37 mouse cellular contexts compared by ENCODE assay signal in the genomic region with DNA sequence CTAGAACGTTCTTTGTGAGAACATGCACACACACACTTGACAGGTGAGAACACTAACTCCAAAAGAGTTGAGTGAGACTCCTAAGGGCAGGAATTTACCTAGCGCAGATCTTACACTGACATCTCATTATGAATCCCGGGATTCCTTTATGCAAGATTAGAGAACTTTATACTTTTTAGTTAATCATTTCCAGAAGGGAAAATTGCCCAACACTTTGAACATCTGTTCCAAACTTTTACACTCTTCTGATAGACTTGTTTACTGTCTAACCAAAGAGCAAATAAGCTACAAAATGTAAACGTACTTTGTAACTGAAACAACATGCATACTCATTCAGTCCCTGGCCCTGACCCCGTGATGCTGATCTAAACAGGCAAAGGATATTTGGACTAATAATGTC. TPM values are rescaled to one million over a fixed set of nuclear protein-coding genes. Genes with fewer than 3 reads are reported as not detected.
DNase-seq lines count a peak whose midpoint lies in the region; ATAC-seq and TF ChIP-seq lines count a peak whose summit lies in the region.
"Had no signal": no experiment of that assay in that cellular context is flagged by ENCODE, and none has a peak within 500 bp of the region (broad histone marks: within the 10 kb centered on the region; RNA-seq: fewer than 3 reads in every experiment).

No protein-coding gene starts in this region.

- POLR2A ChIA-PET in Patski (lab: Charles Lee), result no interaction called here

- H3K36me3 ChIP-seq in kidney, adult 2 months (ENCODE audit: control insufficient read depth, insufficient read depth, low read length), result no peaks in the 10 kb centered on the region
- H3K36me3 ChIP-seq in intestine, embryonic 15.5 days, result no peaks in the 10 kb centered on the region
- no peaks in the 10 kb centered on the region for H3K36me3 ChIP-seq in liver, embryonic 15.5 days (replicated peaks)
- H3K36me3 ChIP-seq: embryonic facial prominence, embryonic 12.5 days; forebrain, embryonic 10.5 days; forebrain, embryonic 15.5 days; heart, embryonic 13.5 days; midbrain, embryonic 12.5 days; neural tube, embryonic 12.5 days; stomach, embryonic 15.5 days had no signal

- H3K9ac ChIP-seq in intestine, embryonic 15.5 days, result no peak overlapping the region
- H3K9ac ChIP-seq in liver, embryonic 15.5 days, result no peak overlapping the region
- H3K9ac ChIP-seq: embryonic facial prominence, embryonic 12.5 days; forebrain, embryonic 15.5 days; heart, embryonic 13.5 days; hindbrain, embryonic 14.5 days; midbrain, embryonic 12.5 days; neural tube, embryonic 12.5 days; stomach, embryonic 15.5 days had no signal

- H3K4me2 ChIP-seq in intestine, embryonic 15.5 days (replicated peaks), result no peak overlapping the region
- H3K4me2 ChIP-seq in liver, embryonic 15.5 days, result no peak overlapping the region
- H3K4me2 ChIP-seq: embryonic facial prominence, embryonic 12.5 days; forebrain, embryonic 15.5 days; heart, embryonic 13.5 days; hindbrain, embryonic 14.5 days; midbrain, embryonic 12.5 days; neural tube, embryonic 12.5 days; stomach, embryonic 15.5 days had no signal

- 48% methylated on average over 5 of the region's 5 CpGs for WGBS in kidney, adult 2 months
- 53% methylated on average over 5 of the region's 5 CpGs for WGBS in intestine, embryonic 15.5 days
- WGBS in liver, embryonic 15.5 days (ENCODE audit: insufficient replicate concordance), result 47% methylated on average over 5 of the region's 5 CpGs

- H3K27me3 ChIP-seq in kidney, adult 2 months (replicated peaks; ENCODE audit: control insufficient read depth, insufficient read depth, low read length), result no peaks in the 10 kb centered on the region
- no peaks in the 10 kb centered on the region for H3K27me3 ChIP-seq in Patski
- no peaks in the 10 kb centered on the region for H3K27me3 ChIP-seq in intestine, embryonic 15.5 days (replicated peaks)
- H3K27me3 ChIP-seq in liver, embryonic 15.5 days, result no peaks in the 10 kb centered on the region
- H3K27me3 ChIP-seq: embryonic facial prominence, embryonic 12.5 days; forebrain, embryonic 15.5 days; midbrain, embryonic 12.5 days; neural tube, embryonic 12.5 days; stomach, embryonic 15.5 days had no signal

- ATAC-seq in Patski, result no peak
- peak; percentile 72 for ATAC-seq in intestine, embryonic 15.5 days
- peak; percentile 69 for ATAC-seq in liver, embryonic 15.5 days (ENCODE audit: insufficient read depth)
- ATAC-seq: CD4-positive, CD25-positive, alpha-beta regulatory T cell, adult 4 months; forebrain, embryonic 15.5 days; lung, postnatal 0 days had no signal

- in situ Hi-C loops in Patski (cut with MboI; ENCODE audit: low pct_unique_long_range_greater_than_20kb), result no loop called here

- H3K4me3 ChIP-seq in kidney, adult 2 months (ENCODE audit: insufficient read depth, low read depth, low read length), result no peak overlapping the region
- no peak overlapping the region for H3K4me3 ChIP-seq in intestine, embryonic 15.5 days (replicated peaks)
- H3K4me3 ChIP-seq in liver, embryonic 15.5 days (replicated peaks), result no peak overlapping the region
- H3K4me3 ChIP-seq: embryonic facial prominence, embryonic 12.5 days; forebrain, embryonic 10.5 days; forebrain, embryonic 15.5 days; gastrocnemius, adult 2 months; heart, embryonic 13.5 days; megakaryocyte, embryonic 14.5 days; midbrain, embryonic 12.5 days; myocyte; neural tube, embryonic 12.5 days; stomach, embryonic 15.5 days had no signal

- H3K27ac ChIP-seq in kidney, adult 2 months (ENCODE audit: insufficient read depth, low read depth, low read length), result peak overlapping the region; percentile 35; the same call in 1 of the 2 replicates
- H3K27ac ChIP-seq in intestine, embryonic 15.5 days, result no peak overlapping the region
- H3K27ac ChIP-seq in liver, embryonic 15.5 days (replicated peaks), result peak overlapping the region; percentile 72
- H3K27ac ChIP-seq: forebrain, embryonic 10.5 days; forebrain, embryonic 15.5 days; heart, embryonic 13.5 days; hindbrain, embryonic 14.5 days; midbrain, embryonic 12.5 days; neural tube, embryonic 12.5 days; stomach, embryonic 15.5 days had no signal

- peaks cover 9% of the 10 kb centered on the region; the same call in 1 of the 2 replicates for H3K4me1 ChIP-seq in kidney, adult 2 months (ENCODE audit: control insufficient read depth, insufficient read depth, low read length)
- peaks cover 3% of the 10 kb centered on the region; the same call in 1 of the 2 replicates for H3K4me1 ChIP-seq in intestine, embryonic 15.5 days (replicated peaks)
- peaks cover 2% of the 10 kb centered on the region; the same call in 1 of the 2 replicates for H3K4me1 ChIP-seq in liver, embryonic 15.5 days (replicated peaks)
- H3K4me1 ChIP-seq: forebrain, embryonic 15.5 days; midbrain, embryonic 12.5 days; neural tube, embryonic 12.5 days; stomach, embryonic 15.5 days had no signal

- CTCF ChIA-PET in Patski (lab: Charles Lee), result interaction anchor here (1.0 to 1.9 kb wide), 2 partner anchors 9 to 88 kb away, joined by 4 to 9 read pairs; no protein-coding TSS in a partner anchor

- H3K9me3 ChIP-seq in intestine, embryonic 15.5 days, result no peaks in the 10 kb centered on the region
- H3K9me3 ChIP-seq in liver, embryonic 15.5 days (replicated peaks), result no peaks in the 10 kb centered on the region
- H3K9me3 ChIP-seq: embryonic facial prominence, embryonic 12.5 days; forebrain, embryonic 10.5 days; forebrain, embryonic 15.5 days; heart, embryonic 13.5 days; megakaryocyte, embryonic 14.5 days; midbrain, embryonic 12.5 days; neural tube, embryonic 12.5 days; stomach, embryonic 15.5 days had no signal

- TF ChIP-seq POLR2A in kidney, adult 2 months (IDR thresholded peaks at IDR 0.05; ENCODE audit: low read depth, low read length), result no peak

- TF ChIP-seq CTCF in kidney, adult 2 months (conservative IDR thresholded peaks at IDR 0.05; ENCODE audit: insufficient read depth, insufficient read length, low read depth, low read length), result no peak
- TF ChIP-seq CTCF in Patski (IDR thresholded peaks at IDR 0.05), result no peak

- DNase-seq in kidney, adult 2 months, result peak; percentile 74
- DNase-seq in kidney, postnatal 14 days, result no peak
- peak; percentile 48 for DNase-seq in Patski (ENCODE audit: low read depth, low spot score)
- no peak for DNase-seq in urinary bladder, postnatal 14 days (ENCODE audit: low spot score)
- DNase-seq in gastrocnemius, adult 8-10 months (ENCODE audit: low spot score in 2 of 2), result no peak
- no peak for DNase-seq in right cerebral cortex, adult 2 months (ENCODE audit: low spot score in 2 of 2)
- DNase-seq: cerebellum, adult 9-10 months; cerebellum, postnatal 36 days; gastrocnemius, adult 2 months; heart, postnatal 10 days; kidney, postnatal 10 days; lung, adult 18-20 months; lung, postnatal 4 days; right cerebral cortex, adult 18-20 months; thymus, postnatal 14 days had no signal

RNA-seq across cellular contexts. Expression of a gene that starts 6.5 kb away (rescaled TPM):
- 0.45 and 0.47 TPM in 2 replicates for polyA plus RNA-seq in kidney, adult 2 months (2012; rRNA removed)
- polyA plus RNA-seq in Patski (2021), result not detected
- polyA plus RNA-seq in intestine, embryonic 15.5 days (2015; fragmentation: Nextera tagmentation; extraction: Ambion mirVana), result 2.3 and 3.4 TPM in 2 replicates
- 0.50 and 0.56 TPM in 2 replicates for polyA plus RNA-seq in liver, embryonic 15.5 days (2015; fragmentation: Nextera tagmentation; extraction: Ambion mirVana)
- total RNA-seq in gastrocnemius, adult 8-10 months (2022), result not detected
- total RNA-seq: gastrocnemius, adult 2 months; heart, adult 8-10 months; heart, postnatal 10 days; hematopoietic stem cell, adult 5-6 weeks; layer of hippocampus, adult 18-20 months; layer of hippocampus, postnatal 10 days; left cerebral cortex, adult 18-20 months; left cerebral cortex, postnatal 14 days had no signal
- polyA plus RNA-seq: CD4-positive, CD25-positive, alpha-beta regulatory T cell, adult 4 months; myocyte had no signal

RNA-seq across cellular contexts. Expression of a gene that starts 13.2 kb away (rescaled TPM):
- 0.33 and 0.45 TPM in 2 replicates for polyA plus RNA-seq in kidney, adult 2 months (2012; rRNA removed)
- 0.03 TPM for polyA plus RNA-seq in Patski (2021)
- 0.30 and 0.57 TPM in 2 replicates for polyA plus RNA-seq in intestine, embryonic 15.5 days (2015; fragmentation: Nextera tagmentation; extraction: Ambion mirVana)
- 0.56 and 0.59 TPM in 2 replicates for polyA plus RNA-seq in liver, embryonic 15.5 days (2015; fragmentation: Nextera tagmentation; extraction: Ambion mirVana)
- under 1 TPM in 1 of 4 experiments, not detected in 3; 0.08 TPM for total RNA-seq in gastrocnemius, adult 8-10 months (2022)
- total RNA-seq: adrenal gland, adult 8-10 months; gastrocnemius, adult 2 months; heart, postnatal 10 days; hematopoietic stem cell, adult 5-6 weeks; layer of hippocampus, adult 18-20 months; layer of hippocampus, postnatal 10 days; midbrain, postnatal 0 days had no signal
- polyA plus RNA-seq: CD4-positive, CD25-positive, alpha-beta regulatory T cell, adult 4 months; heart, embryonic 13.5 days; lung, postnatal 0 days; midbrain, postnatal 0 days; neural tube, embryonic 12.5 days had no signal

Comparison
In these comparisons a context has a peak if more than half of its experiments do, and no peak if none do; other contexts are left out.
1. DNase-seq: peak in kidney, adult 2 months (single experiment) and Patski (single experiment); none in kidney, postnatal 14 days (single experiment), urinary bladder, postnatal 14 days (single experiment), gastrocnemius, adult 8-10 months (0 of 2) and right cerebral cortex, adult 2 months (0 of 2).